Mouse (Mus musculus) cerebellum, adult 8-10 months (tissue): ENCODE measurements around the gene Olfr341.

ENCODE experiments used
- DNase-seq: peaks from one replicate; pipeline ENCODE4 v3.0.0; 2022

Gene Olfr341

DNA sequence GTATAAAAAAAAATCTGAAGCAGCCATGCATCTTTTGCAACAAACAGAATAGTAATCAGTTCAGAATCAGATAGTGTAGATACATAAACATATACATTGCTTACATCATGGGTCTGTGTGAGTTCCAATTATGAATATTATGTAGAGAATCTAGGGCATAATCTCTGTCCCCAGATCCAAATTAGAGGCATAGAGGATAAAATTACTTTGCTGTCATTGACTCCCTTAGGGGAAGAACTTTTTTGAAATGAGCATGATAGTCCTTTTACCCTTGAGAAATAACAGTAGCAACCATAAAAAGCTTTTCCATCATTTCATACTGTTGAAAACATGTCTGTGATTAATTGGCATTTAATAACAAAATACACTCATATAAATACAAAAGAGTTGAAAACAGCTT lies at the start of gene Olfr341:
Gene Olfr341, minus strand, starts transcription at position 101 of the 400 bp plus-strand sequence.
- DNase-seq, result no peak

DNA sequence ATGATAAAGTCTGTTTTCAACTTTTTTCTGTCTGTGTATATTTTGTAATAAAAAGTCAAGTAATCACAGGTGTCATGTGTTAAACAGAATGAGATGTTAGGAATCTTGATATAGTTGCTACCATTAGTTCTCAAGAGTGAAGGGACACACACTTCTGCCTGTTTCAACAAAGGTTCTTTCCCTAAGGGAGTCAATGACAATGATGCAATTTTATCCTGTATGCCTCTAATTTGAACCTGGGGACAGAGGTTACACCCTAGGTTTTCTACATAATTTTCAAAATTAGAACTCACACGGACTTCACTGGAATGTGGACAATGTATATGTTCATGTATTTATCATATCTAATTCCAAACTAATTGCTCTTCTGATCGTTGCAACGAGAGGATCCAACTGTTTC lies 42.4 kb upstream of the Olfr341 start, which contains the start of gene Olfr342:
Gene Olfr342, plus strand, starts transcription at position 301 of the 400 bp plus-strand sequence.
- no peak for DNase-seq

DNA sequence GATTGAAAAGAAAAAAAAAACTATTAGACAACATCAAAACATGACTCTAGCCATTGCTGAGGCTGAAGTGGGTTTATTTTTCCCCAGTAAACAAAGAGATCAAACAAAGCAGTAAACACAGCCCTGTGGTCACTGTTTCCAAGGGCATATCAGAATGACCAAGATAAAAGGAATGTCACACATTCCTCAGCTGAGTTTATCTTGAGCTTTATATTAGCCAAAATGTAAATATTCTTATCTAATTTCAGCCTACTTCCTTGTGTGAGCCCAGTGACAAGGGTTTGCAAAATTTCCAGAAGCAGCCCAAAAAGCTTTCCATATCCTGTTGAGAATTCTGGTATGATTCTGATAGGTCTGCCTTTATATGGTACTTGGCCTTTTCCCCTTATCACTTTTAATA lies 8.6 kb downstream of the Olfr341 start:
- no peak for DNase-seq

- DNase-seq, result no peak
These were observed 30.0 kb downstream of the Olfr341 start, which contains the start of gene Olfr340 for GRCm38 (mm10) chr2:36452287-36452686. Gene Olfr340 (plus strand): TSS chr2:36452587.
